Mouse (Mus musculus) small intestine, adult 2 months (tissue): ENCODE results near the gene Selp. TPM values are rescaled to one million over a fixed set of nuclear protein-coding genes. Genes with fewer than 3 reads are reported as not detected.

Source experiments
- H3K27ac ChIP-seq: fragments of 200-500 bp; 2 replicates; pipeline ENCODE4 v1.5.1; 2012; ENCODE audit warnings: low read depth, low read length, control low read depth, inconsistent platforms; ENCODE audit not compliant: insufficient read depth
- H3K27me3 ChIP-seq: fragments of 200-500 bp; 2 replicates; pipeline ENCODE4 v1.6.1; 2012; ENCODE audit warnings: mild to moderate bottlenecking, moderate library complexity, low read length, inconsistent platforms; ENCODE audit not compliant: control insufficient read depth, insufficient read depth
- H3K36me3 ChIP-seq: fragments of 200-500 bp; 2 replicates; pipeline ENCODE4 v1.6.1; 2012; ENCODE audit warnings: mild to moderate bottlenecking, low read length, control low read depth, inconsistent platforms; ENCODE audit not compliant: control insufficient read depth, insufficient read depth
- H3K4me1 ChIP-seq: fragments of 200-500 bp; 2 replicates; pipeline ENCODE4 v1.6.1; 2012; ENCODE audit warnings: low read length, inconsistent platforms, mixed read lengths; ENCODE audit not compliant: control insufficient read depth, insufficient read depth, insufficient read length
- H3K4me3 ChIP-seq: fragments of 200-500 bp; 2 replicates; pipeline ENCODE4 v1.5.1; 2012; ENCODE audit warnings: low read depth, mild to moderate bottlenecking, control low read depth, inconsistent platforms, low read length, moderate library complexity
- CTCF ChIP-seq: fragments of 200-500 bp; IDR thresholded peaks from 2 replicates; pipeline ENCODE4 v1.5.1; 2012; ENCODE audit warnings: low read depth, mild to moderate bottlenecking, control low read depth, inconsistent platforms, low read length, moderate library complexity, mixed read lengths; ENCODE audit not compliant: insufficient replicate concordance, insufficient read length; ENCODE audit errors: extremely low read depth
- POLR2A ChIP-seq: fragments of 200-500 bp; IDR thresholded peaks from 2 replicates; pipeline ENCODE4 v1.6.1; 2012; ENCODE audit warnings: low read depth, mild to moderate bottlenecking, control low read depth, inconsistent platforms, low read length, moderate library complexity
- WGBS: fragments of 180-500 bp; shearing (Covaris S2); methylation state at CpG from one replicate; pipeline ENCODE4 v1.1.7; 2018; 5-methylcytosine and 5-hydroxymethylcytosine counted together
- polyA plus RNA-seq: library from polyadenylated mRNA; depleted of rRNA; stranded (reverse); fragments of >200 nt; gene quantifications from 2 replicates; pipeline ENCODE4 v1.2.3, GENCODE M21; 2012

Gene Selp
- polyA plus RNA-seq, 1 experiment: 0.63 TPM

- H3K36me3 ChIP-seq: no peaks in the 10 kb centered on the region
- no peaks in the 10 kb centered on the region for H3K4me1 ChIP-seq
- 84% methylated on average over 5 of the region's 5 CpGs for WGBS
- H3K4me3 ChIP-seq: no peak overlapping the region
- H3K27ac ChIP-seq: no peak overlapping the region
- TF ChIP-seq CTCF (no peak), POLR2A (no peak)
- no peaks in the 10 kb centered on the region for H3K27me3 ChIP-seq
Measured at GRCm38 (mm10) chr1:164087872-164088271, 27.2 kb upstream of the Selp start.

GRCm38 (mm10) chr1:164096780-164097179 lies 18.3 kb upstream of the Selp start:
- no peak for TF ChIP-seq POLR2A
- no peak for TF ChIP-seq CTCF
- no peaks in the 10 kb centered on the region for H3K27me3 ChIP-seq
- H3K4me1 ChIP-seq: no peaks in the 10 kb centered on the region
- no peak overlapping the region for H3K27ac ChIP-seq
- WGBS: 32% methylated on average over 6 of the region's 6 CpGs
- no peak overlapping the region for H3K4me3 ChIP-seq
- H3K36me3 ChIP-seq: no peaks in the 10 kb centered on the region

- H3K36me3 ChIP-seq: no peaks in the 10 kb centered on the region
Measured at GRCm38 (mm10) chr1:164097911-164098310, 17.2 kb upstream of the Selp start.

GRCm38 (mm10) chr1:164098372-164098771 lies 16.7 kb upstream of the Selp start:
- Histone ChIP-seq H3K27ac (no peak overlapping the region), H3K4me3 (no peak overlapping the region), H3K27me3 (no peaks in the 10 kb centered on the region), H3K4me1 (no peaks in the 10 kb centered on the region), H3K36me3 (no peaks in the 10 kb centered on the region)
- TF ChIP-seq POLR2A (no peak), CTCF (no peak)
- 53% methylated on average over 2 of the region's 2 CpGs for WGBS

More at GRCm38 (mm10) chr1:164097911-164098310, 17.2 kb upstream of the Selp start:
- Histone ChIP-seq H3K27ac (no peak overlapping the region), H3K4me1 (no peaks in the 10 kb centered on the region), H3K27me3 (no peaks in the 10 kb centered on the region), H3K4me3 (no peak overlapping the region)
- 46% methylated on average over 2 of the region's 2 CpGs for WGBS
- no peak for TF ChIP-seq POLR2A
- no peak for TF ChIP-seq CTCF

GRCm38 (mm10) chr1:164109763-164110162 lies 5.3 kb upstream of the Selp start:
- H3K27me3 ChIP-seq: no peaks in the 10 kb centered on the region
- TF ChIP-seq CTCF: no peak
- no peaks in the 10 kb centered on the region for H3K36me3 ChIP-seq
- no peak overlapping the region for H3K4me3 ChIP-seq
- H3K27ac ChIP-seq: no peak overlapping the region
- H3K4me1 ChIP-seq: no peaks in the 10 kb centered on the region
- WGBS: 78% methylated on average over 2 of the region's 2 CpGs

- Histone ChIP-seq H3K27me3 (no peaks in the 10 kb centered on the region), H3K36me3 (no peaks in the 10 kb centered on the region), H3K4me1 (no peaks in the 10 kb centered on the region), H3K27ac (no peak overlapping the region), H3K4me3 (no peak overlapping the region)
- no peak for TF ChIP-seq POLR2A
- no peak for TF ChIP-seq CTCF
- 94% methylated on average over 9 of the region's 9 CpGs for WGBS
Measured at GRCm38 (mm10) chr1:164110591-164111329, 4.3 kb upstream of the Selp start.

- Histone ChIP-seq H3K4me1 (no peaks in the 10 kb centered on the region), H3K27ac (no peak overlapping the region), H3K27me3 (no peaks in the 10 kb centered on the region), H3K36me3 (no peaks in the 10 kb centered on the region), H3K4me3 (no peak overlapping the region)
- TF ChIP-seq CTCF (no peak), POLR2A (no peak)
- WGBS: 85% methylated on average over 5 of the region's 5 CpGs
Measured at GRCm38 (mm10) chr1:164114280-164114679, 784 bp upstream of the Selp start.
